Mouse (Mus musculus) frontal cortex, postnatal 10 days (tissue): ENCODE results near the gene N6amt1.

Source experiments
- DNase-seq, 2 experiments: peaks; one replicate each; pipeline ENCODE4 v3.0.0; 2022; ENCODE audit warnings: low spot score in 2 of 2, mixed read lengths in 1 of 2

N6amt1 gene

DNA sequence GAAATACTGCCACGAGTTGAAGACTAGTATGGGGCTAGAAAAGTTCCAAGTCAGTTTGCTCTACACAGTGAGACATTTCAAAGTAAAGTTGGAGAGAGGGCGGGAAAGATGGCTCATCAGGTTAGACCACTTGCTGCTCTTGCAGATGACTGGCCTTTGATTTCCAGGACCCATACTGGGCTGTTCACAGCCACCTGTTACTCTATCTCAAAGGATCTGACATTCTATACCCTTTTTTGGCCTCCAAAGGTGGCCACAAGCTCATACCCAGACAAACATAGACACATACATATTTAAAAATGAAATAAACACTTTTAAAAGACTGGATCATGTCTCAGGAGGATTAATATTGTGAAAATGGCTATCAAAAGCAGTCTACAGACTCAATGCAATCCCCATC is 30.4 kb downstream of the N6amt1 start:
- no peak for DNase-seq

DNA sequence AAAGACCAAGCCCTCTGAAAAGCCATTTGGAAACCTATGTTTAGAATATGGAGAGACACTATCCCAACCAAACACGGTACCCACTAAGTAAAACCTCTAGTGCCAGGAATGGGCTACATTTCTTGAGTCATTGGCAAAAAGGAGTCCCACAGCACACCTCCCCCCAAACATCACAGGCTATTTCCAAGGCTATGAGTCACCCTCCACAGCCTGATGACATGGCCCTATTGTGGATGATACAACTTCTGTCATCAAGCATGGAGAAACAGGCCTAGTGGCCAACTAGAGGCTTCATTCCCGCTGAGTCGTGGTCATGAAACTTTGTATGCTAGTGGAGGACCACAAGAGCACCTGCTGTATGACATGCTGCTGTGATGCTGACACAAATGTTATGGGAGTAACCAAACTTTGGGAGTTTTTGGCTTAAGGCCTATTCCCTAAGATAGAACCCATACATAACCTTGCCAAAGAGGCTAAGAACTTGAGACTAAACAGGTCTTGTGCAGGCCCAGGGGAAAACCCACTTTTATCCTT is 33.5 kb downstream of the N6amt1 start:
- no peak for DNase-seq

DNA sequence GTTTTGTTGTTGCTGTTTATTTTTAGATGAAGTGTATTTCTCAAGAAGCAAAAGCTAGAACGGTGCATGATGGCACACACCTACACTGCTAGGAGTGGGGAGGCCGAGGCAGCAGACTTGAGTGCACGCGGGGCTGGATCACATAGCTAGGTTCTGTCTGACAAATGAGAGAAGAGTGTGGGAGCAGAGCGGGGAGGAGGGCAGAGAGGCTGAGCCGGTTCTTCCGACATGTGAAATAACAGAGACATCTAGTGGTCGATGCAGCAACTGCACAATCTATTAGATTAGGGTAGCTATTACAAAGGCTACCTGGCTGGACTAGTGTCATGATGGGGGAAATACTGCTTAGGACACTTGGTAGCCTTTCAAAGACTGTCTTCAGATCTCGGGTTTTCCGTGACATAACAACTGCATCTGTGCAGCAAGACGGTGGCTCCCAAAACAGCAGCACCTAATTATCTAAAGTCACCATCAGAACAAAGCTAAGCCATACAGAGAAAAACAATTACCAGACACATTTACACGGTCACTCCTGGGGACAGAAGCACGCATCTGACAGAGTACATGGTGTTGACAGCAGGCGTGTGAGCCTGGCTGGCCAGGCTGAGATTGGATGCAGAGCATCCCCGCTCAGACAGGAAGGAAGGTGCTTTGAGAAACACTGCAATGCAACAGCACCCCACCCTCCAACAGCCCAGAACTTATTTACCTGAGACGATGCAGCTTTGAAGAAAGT is 40.0 kb downstream of the N6amt1 start:
- peak; percentile 23 to 38 for DNase-seq

DNA sequence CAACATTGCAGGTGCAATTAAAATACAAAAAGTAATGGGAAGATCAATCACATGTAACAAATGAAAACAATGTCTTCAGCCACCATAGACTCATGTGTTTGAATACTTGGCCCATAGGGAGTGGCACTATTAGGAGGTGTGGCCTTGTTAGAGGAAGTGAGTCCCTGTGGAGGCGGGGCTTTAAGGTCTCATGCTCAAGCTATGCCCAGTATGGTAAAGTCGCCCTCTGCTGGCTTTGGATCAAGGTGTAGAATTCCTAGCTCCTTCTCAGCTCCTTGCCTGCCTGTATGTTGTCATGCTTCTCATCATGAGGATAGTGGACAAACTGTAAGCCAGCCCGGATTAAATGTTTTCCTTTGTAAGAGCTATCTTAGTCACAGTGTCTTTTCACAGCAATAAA is 51.0 kb downstream of the N6amt1 start:
- no peak for DNase-seq
